Mouse (Mus musculus): ENCODE results near the gene Gar1.

Gene Gar1

GRCm38 (mm10) chr3:129831035-129831568, at the start of gene Gar1:
Gene Gar1, minus strand, starts transcription at chr3:129831396.
- in situ Hi-C loops (cut with MboI) = loop anchor here (25.0 kb wide), 1 partner anchor 231 kb away; the partner anchor contains the start of gene Sec24b

GRCm38 (mm10) chr3:129879913-129880312, 48.7 kb upstream of the Gar1 start:
- in situ Hi-C loops (cut with MboI) = no loop called here

GRCm38 (mm10) chr3:129879131-129879757, 48.0 kb upstream of the Gar1 start:
- in situ Hi-C loops (cut with MboI) = no loop called here

- in situ Hi-C loops (cut with MboI) = no loop called here
These were observed 47.3 kb upstream of the Gar1 start, which contains the start of gene Pla2g12a for GRCm38 (mm10) chr3:129878405-129879021. Gene Pla2g12a, plus strand, starts transcription at chr3:129878606.

- in situ Hi-C loops (cut with MboI) = no loop called here
These were observed 46.1 kb upstream of the Gar1 start for GRCm38 (mm10) chr3:129877327-129877726.

- in situ Hi-C loops (cut with MboI) = no loop called here
These were observed 32.5 kb upstream of the Gar1 start for GRCm38 (mm10) chr3:129863698-129864097.

- in situ Hi-C loops (cut with MboI) = no loop called here
These were observed 31.4 kb upstream of the Gar1 start for GRCm38 (mm10) chr3:129862592-129862991.

- in situ Hi-C loops (cut with MboI) = loop anchor here (25.0 kb wide), 1 partner anchor 215 kb away; the partner anchor contains the start of gene Sec24b
These were observed 15.7 kb upstream of the Gar1 start for GRCm38 (mm10) chr3:129846846-129847245.

GRCm38 (mm10) chr3:129845868-129846267, 14.7 kb upstream of the Gar1 start:
- in situ Hi-C loops (cut with MboI) = loop anchor here (25.0 kb wide), 1 partner anchor 216 kb away; the partner anchor contains the start of gene Sec24b

GRCm38 (mm10) chr3:129838017-129838416, 6.8 kb upstream of the Gar1 start:
- in situ Hi-C loops (cut with MboI) = loop anchor here (25.0 kb wide), 1 partner anchor 224 kb away; the partner anchor contains the start of gene Sec24b

- in situ Hi-C loops (cut with MboI) = loop anchor here (25.0 kb wide), 1 partner anchor 225 kb away; the partner anchor contains the start of gene Sec24b
These were observed 5.8 kb upstream of the Gar1 start for GRCm38 (mm10) chr3:129836965-129837364.

- in situ Hi-C loops (cut with MboI) = loop anchor here (25.0 kb wide), 1 partner anchor 226 kb away; the partner anchor contains the start of gene Sec24b
These were observed 5.0 kb upstream of the Gar1 start for GRCm38 (mm10) chr3:129836051-129836697.

- in situ Hi-C loops (cut with MboI) = loop anchor here (25.0 kb wide), 1 partner anchor 227 kb away; the partner anchor contains the start of gene Sec24b
These were observed 4.3 kb upstream of the Gar1 start, which contains the start of gene Cfi for GRCm38 (mm10) chr3:129835388-129835934. Gene Cfi, plus strand, starts transcription at chr3:129835884.

GRCm38 (mm10) chr3:129830626-129831025, 570 bp downstream of the Gar1 start:
- in situ Hi-C loops (cut with MboI) = loop anchor here (25.0 kb wide), 1 partner anchor 232 kb away; the partner anchor contains the start of gene Sec24b

GRCm38 (mm10) chr3:129827691-129828090, 3.5 kb downstream of the Gar1 start:
- in situ Hi-C loops (cut with MboI) = loop anchor here (25.0 kb wide), 1 partner anchor 235 kb away; the partner anchor contains the start of gene Sec24b

GRCm38 (mm10) chr3:129826691-129827090, 4.5 kb downstream of the Gar1 start:
- in situ Hi-C loops (cut with MboI) = loop anchor here (25.0 kb wide), 1 partner anchor 236 kb away; the partner anchor contains the start of gene Sec24b

- in situ Hi-C loops (cut with MboI) = loop anchor here (25.0 kb wide), 1 partner anchor 237 kb away; the partner anchor contains the start of gene Sec24b
These were observed 6.3 kb downstream of the Gar1 start for GRCm38 (mm10) chr3:129824891-129825290.

- in situ Hi-C loops (cut with MboI) = no loop called here
These were observed 7.0 kb downstream of the Gar1 start for GRCm38 (mm10) chr3:129824146-129824545.

- in situ Hi-C loops (cut with MboI) = no loop called here
These were observed 7.9 kb downstream of the Gar1 start for GRCm38 (mm10) chr3:129823293-129823692.

GRCm38 (mm10) chr3:129822206-129822775, 8.9 kb downstream of the Gar1 start, which contains the start of gene Rrh:
Gene Rrh, minus strand, starts transcription at chr3:129822587.
- in situ Hi-C loops (cut with MboI) = no loop called here

GRCm38 (mm10) chr3:129821736-129822135, 9.5 kb downstream of the Gar1 start:
- in situ Hi-C loops (cut with MboI) = no loop called here

Measured in mature B cell (primary cell).